In genomic region chr6:54272556-54273378, GRCm38 (mm10) we compare ENCODE assay signal across 11 mouse cellular contexts. TPM values are rescaled to one million over a fixed set of nuclear protein-coding genes. Genes with fewer than 3 reads are reported as not detected.
DNase-seq lines count a peak whose midpoint lies in the region; ATAC-seq lines count a peak whose summit lies in the region.
"Had no signal": no experiment of that assay in that cellular context is flagged by ENCODE, and none has a peak within 500 bp of the region (broad histone marks: within the 10 kb centered on the region; RNA-seq: fewer than 3 reads in every experiment).

No protein-coding gene starts in this region.

- ATAC-seq in limb, embryonic 13.5 days (ENCODE audit: low FRiP score, low read depth): peak; percentile 77

- peaks cover 43% of the 10 kb centered on the region for H3K4me1 ChIP-seq in limb, embryonic 13.5 days

- WGBS in limb, embryonic 13.5 days: 34% methylated on average over 14 of the region's 14 CpGs

- no peaks in the 10 kb centered on the region for H3K9me3 ChIP-seq in limb, embryonic 13.5 days

- no peaks in the 10 kb centered on the region for H3K27me3 ChIP-seq in limb, embryonic 13.5 days

- H3K4me2 ChIP-seq in limb, embryonic 13.5 days (replicated peaks): peak overlapping the region; percentile 29

- H3K27ac ChIP-seq in limb, embryonic 13.5 days: peak overlapping the region; percentile 55

- H3K4me3 ChIP-seq in limb, embryonic 13.5 days: peak overlapping the region; percentile 5
- H3K4me3 ChIP-seq: myocyte had no signal

- DNase-seq in embryo, embryonic 10 days (ENCODE audit: low spot score): peak; percentile 61
- no peak for DNase-seq in embryo, embryonic 9.5 days (ENCODE audit: extremely low spot score)
- DNase-seq in kidney, postnatal 14 days: peak; percentile 42
- DNase-seq in kidney, adult 18-20 months: no peak
- peak; percentile 57 for DNase-seq in embryo, embryonic 10.5 days (ENCODE audit: low spot score)
- no peak for DNase-seq in B cell, adult 2 months
- no peak for DNase-seq in thymus, postnatal 0 days (ENCODE audit: low spot score)
- DNase-seq: cerebellum, adult 11-12 months; gastrocnemius, postnatal 14 days had no signal

- no peaks in the 10 kb centered on the region for H3K36me3 ChIP-seq in limb, embryonic 13.5 days

- 0 out of 2 replicates have a peak overlapping the region, but pooled peaks have one; percentile 19 for H3K9ac ChIP-seq in limb, embryonic 13.5 days

RNA-seq across cellular contexts. Expression of gene Prr15, which starts 52.9 kb away (rescaled TPM):
- 0.57 and 0.86 TPM in 2 replicates for polyA plus RNA-seq in limb, embryonic 13.5 days (2015; fragmentation: Nextera tagmentation; extraction: Ambion mirVana)
- 0.91 and 1.4 TPM in 2 replicates for polyA plus RNA-seq in thymus, postnatal 0 days (2015; fragmentation: Nextera tagmentation; extraction: Ambion mirVana)

Comparison
In these comparisons a context has a peak if more than half of its experiments do, and no peak if none do; other contexts are left out.
1. DNase-seq: peak in embryo, embryonic 10 days (single experiment), kidney, postnatal 14 days (single experiment) and embryo, embryonic 10.5 days (single experiment); none in embryo, embryonic 9.5 days (single experiment), kidney, adult 18-20 months (single experiment), B cell, adult 2 months (0 of 2) and thymus, postnatal 0 days (single experiment).